Mouse (Mus musculus) gastrocnemius, postnatal 36 days (tissue): ENCODE measurements around the gene Ubap1l. TPM values are rescaled to one million over a fixed set of nuclear protein-coding genes. Genes with fewer than 3 reads are reported as not detected.
"Not testable (repeated sequence)": the region's sequence is repeated elsewhere in the genome, so short reads cannot be mapped to it uniquely, and the experiment has no call there.

Experiments used
- DNase-seq, 2 experiments: peaks; one replicate each; pipeline ENCODE4 v3.0.0; 2022
- intact Hi-C: fragments of 180-260 bp; cut with DNase I; formaldehyde crosslinking; loops from one replicate; pipeline ENCODE4 v1.15.1; 2025
- long read RNA-seq, 2 experiments: library from polyadenylated mRNA; stranded (forward); transcript quantifications; one replicate each; pipeline ENCODE4 v2.0.0; 2021
- total RNA-seq, 2 experiments: library from RNA; stranded (reverse); gene quantifications; 2 replicates each; pipeline ENCODE4 v1.2.3; 2021

The Ubap1l gene
- total RNA-seq, result under 1 TPM in 1 of 2 experiments, not detected in 1; 0.56 TPM
- long read RNA-seq, experiment 1, partial matches to known transcripts, result 0 of 4 reads
- long read RNA-seq, experiment 1, other reads (novel, unspliced or antisense), result 4 of 4 reads
- long read RNA-seq, experiment 2, partial matches to known transcripts, result 0 of 3 reads
- long read RNA-seq, experiment 2, other reads (novel, unspliced or antisense), result 3 of 3 reads

DNA sequence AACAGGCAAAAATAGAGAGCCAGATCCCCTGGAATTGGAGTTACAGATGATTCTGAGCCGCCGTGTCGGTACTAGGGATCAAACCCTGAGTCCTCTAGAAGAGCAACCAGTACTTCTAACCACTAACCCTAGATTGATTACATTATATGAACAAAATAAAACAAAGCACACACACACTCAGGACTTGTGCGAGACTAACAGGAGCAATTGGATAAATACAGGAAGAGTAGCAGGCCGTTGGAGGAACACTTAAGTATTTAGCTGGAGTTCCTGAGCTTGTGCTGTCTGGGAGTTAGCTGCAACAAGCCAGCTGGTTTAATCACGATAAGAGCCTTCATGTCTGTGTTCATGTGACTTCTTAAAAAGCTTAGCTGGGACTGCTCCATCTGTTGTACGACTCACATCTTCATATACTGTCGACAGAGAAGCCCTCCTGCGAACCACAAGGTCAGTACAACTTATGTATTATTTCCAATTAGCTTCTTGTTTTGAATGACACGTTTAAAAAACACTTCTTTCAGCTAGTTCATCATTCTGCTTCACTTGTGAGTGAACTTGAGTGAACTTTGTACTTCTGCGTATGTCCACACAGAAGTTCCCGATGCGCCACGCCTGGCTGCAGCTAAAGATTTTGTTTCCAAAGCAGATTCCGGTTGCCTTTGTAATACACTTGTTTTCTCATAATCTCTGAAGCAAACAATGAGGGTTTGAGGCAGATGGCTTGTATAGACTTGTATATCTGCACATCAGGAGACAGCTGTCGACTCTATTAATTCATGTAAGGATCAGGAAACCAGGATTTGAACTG, at the start of gene Ubap1l:
Gene Ubap1l, plus strand, starts transcription at position 401 of the 808 bp plus-strand sequence.
- intact Hi-C loops, result no loop called here
- DNase-seq, result no peak

GRCm38 (mm10) chr9:65312669-65313357, 48.0 kb upstream of the Ubap1l start:
- intact Hi-C loops, result no loop called here
- no peak for DNase-seq

- no peak for DNase-seq
- intact Hi-C loops, result no loop called here
Measured at GRCm38 (mm10) chr9:65313846-65314245, 47.0 kb upstream of the Ubap1l start.

GRCm38 (mm10) chr9:65322255-65322900, 38.5 kb upstream of the Ubap1l start:
- intact Hi-C loops, result no loop called here
- DNase-seq, result no peak

DNA sequence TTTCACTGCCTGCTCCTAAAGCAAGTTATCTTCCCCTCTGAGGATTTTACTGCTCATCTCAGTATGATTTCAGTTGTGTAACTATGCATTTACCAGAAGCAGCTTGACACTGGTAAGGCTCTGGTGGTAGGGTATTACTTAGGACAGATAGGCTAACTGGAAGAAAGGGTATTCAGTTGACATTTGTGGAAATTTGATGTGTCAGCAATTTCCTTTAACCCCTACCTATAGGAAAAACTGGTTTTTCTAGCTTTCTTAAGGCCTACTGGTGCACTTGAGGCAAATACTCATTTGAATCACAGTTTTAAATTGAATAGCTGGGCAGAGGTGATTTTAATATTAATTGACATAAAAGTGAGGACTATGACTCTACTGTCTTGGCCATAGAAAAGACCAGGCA, 34.9 kb upstream of the Ubap1l start:
- DNase-seq, result no peak
- intact Hi-C loops, result no loop called here

DNA sequence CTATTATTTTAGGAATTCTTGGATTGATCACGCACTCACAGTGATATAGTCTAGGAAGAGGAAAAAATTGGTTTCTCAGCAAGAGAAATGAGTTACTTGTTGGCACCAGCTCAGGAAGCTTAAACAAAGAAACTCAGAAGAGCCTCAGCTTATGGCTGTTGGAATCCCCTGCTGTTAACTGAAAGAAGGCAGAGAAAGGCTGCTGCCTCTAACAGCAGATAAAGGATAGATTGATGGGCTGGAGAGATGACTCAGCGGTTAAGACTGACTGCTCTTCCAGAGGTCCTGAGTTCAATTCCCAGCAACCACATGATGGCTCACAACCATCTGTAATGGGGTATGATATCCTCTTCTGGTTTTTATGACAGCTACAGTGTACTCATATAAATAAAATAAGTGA, 33.5 kb upstream of the Ubap1l start:
- DNase-seq, result no peak
- intact Hi-C loops, result no loop called here

- no peak for DNase-seq
- intact Hi-C loops, result no loop called here
Measured at GRCm38 (mm10) chr9:65333958-65334357, 26.9 kb upstream of the Ubap1l start.

- intact Hi-C loops, result no loop called here
- DNase-seq, result no peak
Measured at GRCm38 (mm10) chr9:65339146-65339545, 21.7 kb upstream of the Ubap1l start.

- intact Hi-C loops, result no loop called here
Measured at GRCm38 (mm10) chr9:65340414-65340813, 20.4 kb upstream of the Ubap1l start.

DNA sequence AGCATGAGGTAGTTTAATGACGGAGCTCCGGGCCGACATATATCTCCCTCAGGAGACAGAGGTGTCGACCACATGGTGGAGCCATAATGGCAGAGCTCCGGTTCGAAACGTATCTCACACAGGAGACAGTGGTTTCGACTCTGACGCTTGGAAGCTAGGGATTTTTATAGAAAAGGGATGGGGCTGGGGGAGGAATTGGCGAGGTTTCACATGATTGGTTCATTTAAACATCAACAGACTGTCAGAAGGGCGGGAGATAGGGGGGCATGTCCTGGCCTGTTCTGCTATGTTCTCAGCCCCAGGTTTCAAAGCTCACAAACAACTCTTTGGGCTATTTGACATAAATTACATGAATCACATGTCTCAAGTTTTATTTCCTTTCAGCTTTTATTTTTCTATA, 15.4 kb upstream of the Ubap1l start:
- DNase-seq, intact Hi-C loops: not testable (repeated sequence)

More at GRCm38 (mm10) chr9:65340414-65340813, 20.4 kb upstream of the Ubap1l start:
- no peak for DNase-seq

DNA sequence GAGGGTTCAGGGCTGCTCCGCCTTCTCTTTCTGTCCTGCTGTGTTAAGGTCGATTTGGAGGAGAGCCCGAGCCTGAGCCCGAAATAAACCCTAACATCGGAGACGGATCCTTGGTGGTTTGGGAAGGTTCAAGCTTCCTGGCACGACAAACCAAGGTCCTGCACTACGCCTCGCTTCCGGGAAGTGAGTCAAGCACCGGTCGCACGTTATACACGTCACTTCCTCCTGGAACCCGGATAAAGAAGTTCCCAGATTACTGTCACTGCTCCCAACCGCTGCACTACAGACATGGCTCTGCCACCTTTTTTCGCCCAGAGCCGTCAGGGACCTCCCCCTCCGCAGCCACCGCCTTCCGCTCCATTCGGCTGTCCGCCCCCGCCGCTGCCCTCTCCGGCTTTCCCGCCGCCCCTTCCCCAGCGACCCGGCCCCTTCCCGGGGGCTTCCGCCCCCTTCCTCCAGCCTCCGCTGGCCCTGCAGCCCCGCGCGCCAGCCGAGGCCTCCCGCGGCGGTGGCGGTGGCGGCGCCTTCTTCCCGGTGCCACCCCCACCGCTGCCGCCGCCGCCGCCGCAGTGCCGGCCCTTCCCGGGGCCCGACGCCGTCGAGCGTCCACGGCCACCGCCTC, 14.9 kb upstream of the Ubap1l start, which contains the start of gene Pdcd7:
Gene Pdcd7, plus strand, starts transcription at position 251 of the 622 bp plus-strand sequence.
- intact Hi-C loops, result no loop called here
- DNase-seq, result peak; percentile 92 to 93

GRCm38 (mm10) chr9:65346476-65347111, 14.2 kb upstream of the Ubap1l start:
- DNase-seq, result peak in 1 of 2 experiments; percentile 48
- intact Hi-C loops, result no loop called here

- intact Hi-C loops, result no loop called here
- no peak for DNase-seq
Measured at GRCm38 (mm10) chr9:65347112-65347850, 13.6 kb upstream of the Ubap1l start.

- intact Hi-C loops, result no loop called here
- DNase-seq, result no peak
Measured at GRCm38 (mm10) chr9:65353251-65353650, 7.6 kb upstream of the Ubap1l start.

GRCm38 (mm10) chr9:65356561-65356960, 4.3 kb upstream of the Ubap1l start:
- intact Hi-C loops, result no loop called here

DNA sequence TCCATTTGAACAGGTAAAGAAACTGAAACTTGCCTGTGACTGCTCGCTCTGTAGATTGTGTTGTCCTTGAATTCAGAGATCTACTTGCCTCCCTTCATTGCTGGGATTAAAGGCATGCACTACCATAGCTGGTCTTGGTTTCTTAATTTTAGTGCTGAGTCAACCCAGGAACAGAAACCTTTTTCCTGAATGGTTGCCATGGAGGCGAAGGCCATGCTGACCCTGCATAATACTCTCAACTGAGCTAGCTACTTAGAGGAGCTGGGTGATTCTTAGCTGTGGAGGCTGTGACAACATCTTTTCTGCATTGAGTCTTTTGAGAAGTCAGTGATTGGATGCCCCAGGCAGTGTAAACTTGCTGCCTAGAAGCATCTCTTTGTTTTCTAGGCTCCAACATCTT, 3.9 kb upstream of the Ubap1l start:
- no peak for DNase-seq
- intact Hi-C loops, result no loop called here

More at GRCm38 (mm10) chr9:65356561-65356960, 4.3 kb upstream of the Ubap1l start:
- DNase-seq, result no peak

- DNase-seq, result no peak
- intact Hi-C loops, result no loop called here
Measured at GRCm38 (mm10) chr9:65358956-65359480, 1.8 kb upstream of the Ubap1l start.

- intact Hi-C loops, result no loop called here
- no peak for DNase-seq
Measured at GRCm38 (mm10) chr9:65363684-65364083, 2.8 kb downstream of the Ubap1l start.

DNA sequence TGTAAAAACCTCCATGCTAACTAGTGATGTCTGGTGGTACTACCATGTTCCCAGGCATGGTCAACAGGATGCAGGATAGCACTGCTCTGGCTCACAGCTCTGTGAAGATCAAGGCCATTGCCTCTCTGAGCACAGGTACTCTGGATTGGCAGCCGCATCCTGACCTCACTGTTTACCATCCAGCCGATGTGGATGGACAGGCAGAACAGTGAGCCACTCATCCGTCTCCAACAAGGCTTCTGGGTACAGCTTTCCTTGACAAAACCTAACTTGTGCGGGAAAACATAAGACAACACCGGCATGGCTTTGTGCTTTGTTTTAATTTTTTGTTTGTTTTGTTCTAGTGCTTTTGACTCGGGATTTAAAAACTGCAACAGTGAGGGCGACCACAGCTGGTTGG, 4.9 kb downstream of the Ubap1l start:
- intact Hi-C loops, result no loop called here
- DNase-seq, result no peak
